Mouse (Mus musculus): ENCODE results near the gene Zbtb16.

DNA sequence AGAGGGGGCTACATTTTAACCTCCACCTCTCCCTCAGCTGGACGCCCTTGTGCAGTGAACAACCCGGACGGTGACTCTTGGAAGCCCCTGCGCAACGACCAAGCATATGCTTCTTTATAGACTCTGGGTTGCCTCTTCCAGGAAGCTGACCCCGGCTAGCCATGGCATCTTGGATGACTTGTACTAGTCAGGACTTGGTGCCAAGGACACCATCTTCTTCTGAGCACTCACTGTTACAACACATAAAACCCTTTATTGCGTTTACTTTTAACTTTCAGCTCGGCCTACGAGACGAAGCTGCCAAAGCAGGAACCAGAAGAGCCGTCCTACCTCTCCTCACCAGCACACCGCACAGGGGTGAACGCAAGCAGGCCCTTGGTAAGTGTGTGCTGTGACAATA lies 165.9 kb downstream of the Zbtb16 start:
- TF ChIP-seq CTCF (IDR thresholded peaks at IDR 0.05; ENCODE audit: borderline replicate concordance, control insufficient read depth, extremely low read depth, insufficient read depth, low read length, poor library complexity) (no peak), POLR2A (IDR thresholded peaks at IDR 0.05; ENCODE audit: control insufficient read depth, extremely low read depth, insufficient read depth, low read length, poor library complexity) (no peak)

Data from thymus, adult 2 months (tissue).